Mouse (Mus musculus) right cerebral cortex, postnatal 10 days (tissue): ENCODE data around the gene Dnah2.
"Not testable (repeated sequence)": the region's sequence is repeated elsewhere in the genome, so short reads cannot be mapped to it uniquely, and the experiment has no call there.

Experiments
- DNase-seq, 2 experiments: peaks; one replicate each; pipeline ENCODE4 v3.0.0; 2021; ENCODE audit warnings: low spot score in 2 of 2

Dnah2 gene

DNA sequence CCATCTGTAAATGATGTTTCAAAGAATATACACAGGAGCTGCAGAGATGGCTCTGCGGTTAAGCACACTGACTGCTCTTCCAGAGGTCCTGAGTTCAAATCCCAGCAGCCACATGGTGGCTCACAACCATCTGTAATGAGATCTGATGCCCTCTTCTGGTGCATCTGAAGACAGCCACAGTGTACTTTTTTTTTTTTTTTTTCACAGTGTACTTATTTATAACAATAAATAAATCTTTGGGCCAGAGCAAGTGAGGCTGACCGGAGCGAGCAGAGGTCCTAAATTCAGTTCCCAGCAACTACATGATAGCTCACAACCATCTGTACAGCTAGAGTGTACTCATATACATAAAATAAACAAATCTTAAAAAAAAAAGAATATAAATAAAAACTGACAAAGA, 18.6 kb downstream of the Dnah2 start:
- not testable (repeated sequence) for DNase-seq

- DNase-seq: no peak
Observed at GRCm38 (mm10) chr11:69528031-69528390, 20.9 kb downstream of the Dnah2 start.

DNA sequence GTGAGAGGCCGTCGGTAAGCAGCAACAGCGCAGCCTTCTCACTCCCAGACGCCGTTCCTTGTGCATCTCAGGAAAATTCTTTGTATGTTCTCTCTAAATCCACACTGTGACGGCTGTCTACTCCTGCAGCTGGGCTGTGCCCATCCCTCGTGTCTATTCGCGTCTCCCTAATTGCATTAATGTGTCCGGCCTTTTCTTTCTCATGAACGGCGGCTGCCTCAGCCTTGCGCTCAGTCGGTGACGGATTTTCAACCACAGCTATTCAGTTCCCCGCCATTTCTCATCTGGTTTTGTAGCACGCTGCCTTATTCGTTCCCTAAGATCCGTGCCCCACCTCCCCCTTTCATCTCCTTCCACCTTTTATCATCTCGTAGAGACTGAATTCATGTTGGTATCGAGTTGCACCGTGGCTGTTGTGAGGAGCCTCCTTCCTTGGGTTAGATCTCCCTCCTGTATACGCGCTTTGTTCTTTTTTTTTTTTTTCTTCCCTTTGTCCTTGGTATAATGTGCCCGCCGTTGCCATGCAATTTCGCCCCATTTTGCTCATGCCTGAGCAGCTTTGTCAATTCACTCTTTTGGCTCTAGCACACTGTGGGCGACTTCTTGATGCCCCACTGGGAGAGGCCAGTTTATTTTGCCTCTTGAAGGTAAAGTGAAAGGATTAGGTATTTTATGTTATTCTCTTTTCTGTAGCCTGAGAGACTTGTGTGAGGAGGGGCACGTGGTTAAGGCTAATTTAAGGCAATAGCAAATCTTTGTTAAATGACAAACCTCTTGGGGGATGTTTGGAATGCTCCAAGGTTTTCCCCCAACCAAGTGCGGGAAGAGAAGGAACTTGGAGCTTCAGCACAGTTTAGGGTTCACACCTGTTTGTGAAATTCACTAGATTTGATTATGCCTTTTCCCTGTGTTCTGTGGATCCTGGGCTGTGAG, 21.5 kb downstream of the Dnah2 start:
- DNase-seq: peak; percentile 52 to 62

DNA sequence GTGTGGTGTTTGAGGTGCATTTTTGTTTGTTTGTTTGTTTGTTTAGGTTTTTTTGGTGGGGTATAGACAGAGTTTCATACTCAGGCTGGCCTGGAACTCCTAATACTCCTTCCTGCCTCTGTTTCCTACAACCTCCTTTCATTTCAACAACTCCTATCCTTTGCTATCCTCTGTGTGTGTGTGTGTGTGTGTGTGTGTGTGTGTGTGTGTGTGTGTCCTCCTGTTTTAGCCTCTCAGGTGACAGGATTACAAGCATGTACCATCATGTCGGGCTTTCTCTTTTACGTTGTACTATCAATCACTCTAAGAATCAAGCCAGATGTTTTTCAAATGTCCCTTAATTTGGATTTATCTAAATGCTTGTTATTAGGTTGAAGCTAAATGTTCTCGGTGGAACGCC, 22.3 kb downstream of the Dnah2 start:
- DNase-seq: no peak

DNA sequence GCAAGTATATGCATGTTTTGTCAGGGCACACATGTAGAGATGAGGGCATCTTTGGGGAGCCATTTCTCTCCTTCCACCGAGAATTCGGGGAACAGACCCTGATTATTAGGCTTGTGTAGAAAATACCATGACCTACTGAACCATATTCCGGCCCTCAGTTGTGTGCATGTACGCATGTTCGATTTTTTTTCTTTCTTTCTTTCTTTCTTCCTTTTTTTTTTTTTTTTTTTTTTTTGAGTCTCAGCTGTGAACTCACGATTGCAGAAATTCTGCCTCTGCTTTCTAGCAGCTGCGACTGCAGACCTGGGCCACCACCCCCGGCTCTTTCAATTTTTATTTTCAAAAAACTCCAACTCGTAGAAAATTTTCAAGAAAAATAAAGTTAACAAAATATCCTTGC, 23.2 kb downstream of the Dnah2 start:
- no peak for DNase-seq

GRCm38 (mm10) chr11:69523651-69524050, 25.3 kb downstream of the Dnah2 start:
- no peak for DNase-seq

DNA sequence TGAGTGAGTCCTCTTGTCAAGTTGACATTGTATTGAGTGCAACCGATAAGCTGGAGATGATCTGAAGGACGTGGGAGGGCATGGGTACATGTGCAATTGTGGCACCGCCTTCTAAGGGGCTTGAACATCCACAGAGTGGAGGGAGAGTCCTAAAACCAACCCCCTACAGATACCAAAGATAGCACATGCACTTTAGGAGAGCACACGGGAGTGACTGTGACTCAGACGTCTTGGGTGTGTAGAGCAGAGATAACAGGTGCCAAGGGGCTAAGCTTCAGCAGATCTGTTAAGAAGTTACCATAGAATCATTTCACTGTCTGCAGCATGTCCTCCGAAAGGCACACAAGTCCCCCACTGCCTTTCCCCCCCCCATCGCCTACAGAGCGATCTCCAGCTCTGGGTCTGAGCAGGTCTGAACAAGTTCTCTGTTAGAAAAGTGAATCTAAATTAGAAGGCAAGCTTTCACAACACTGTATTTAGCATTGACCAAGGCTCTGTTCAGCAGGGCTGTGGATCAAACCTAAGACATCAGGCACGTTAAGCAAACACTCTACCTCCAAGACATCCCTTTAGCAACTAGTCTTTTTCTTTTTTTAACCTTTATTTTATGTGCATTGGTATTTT, 27.3 kb downstream of the Dnah2 start:
- DNase-seq: no peak

DNA sequence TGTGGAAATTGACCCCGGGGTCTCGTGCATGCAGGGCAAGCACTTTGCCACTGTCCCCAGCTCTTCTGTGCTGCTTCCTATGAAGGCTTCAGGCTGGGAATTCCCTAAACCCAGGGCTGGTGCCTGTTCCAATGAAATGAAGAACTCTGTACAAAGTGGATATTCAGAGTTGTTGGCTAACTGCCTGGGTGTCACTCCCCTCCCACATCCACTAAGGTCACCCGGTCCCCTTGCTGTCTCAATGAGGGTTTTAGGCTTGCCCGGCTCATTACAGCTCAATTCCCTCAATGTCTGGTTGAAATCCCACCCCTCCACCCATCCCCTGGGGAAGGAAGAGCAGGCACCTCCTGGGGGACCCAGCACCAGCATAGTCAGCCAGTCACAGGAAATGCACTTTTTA, 28.9 kb downstream of the Dnah2 start:
- no peak for DNase-seq

- DNase-seq: no peak
Observed at GRCm38 (mm10) chr11:69516661-69517060, 32.2 kb downstream of the Dnah2 start.

GRCm38 (mm10) chr11:69516151-69516640, 32.7 kb downstream of the Dnah2 start:
- DNase-seq: no peak

- DNase-seq: peak; percentile 72 to 85
Observed at GRCm38 (mm10) chr11:69513840-69514239, 35.1 kb downstream of the Dnah2 start.

DNA sequence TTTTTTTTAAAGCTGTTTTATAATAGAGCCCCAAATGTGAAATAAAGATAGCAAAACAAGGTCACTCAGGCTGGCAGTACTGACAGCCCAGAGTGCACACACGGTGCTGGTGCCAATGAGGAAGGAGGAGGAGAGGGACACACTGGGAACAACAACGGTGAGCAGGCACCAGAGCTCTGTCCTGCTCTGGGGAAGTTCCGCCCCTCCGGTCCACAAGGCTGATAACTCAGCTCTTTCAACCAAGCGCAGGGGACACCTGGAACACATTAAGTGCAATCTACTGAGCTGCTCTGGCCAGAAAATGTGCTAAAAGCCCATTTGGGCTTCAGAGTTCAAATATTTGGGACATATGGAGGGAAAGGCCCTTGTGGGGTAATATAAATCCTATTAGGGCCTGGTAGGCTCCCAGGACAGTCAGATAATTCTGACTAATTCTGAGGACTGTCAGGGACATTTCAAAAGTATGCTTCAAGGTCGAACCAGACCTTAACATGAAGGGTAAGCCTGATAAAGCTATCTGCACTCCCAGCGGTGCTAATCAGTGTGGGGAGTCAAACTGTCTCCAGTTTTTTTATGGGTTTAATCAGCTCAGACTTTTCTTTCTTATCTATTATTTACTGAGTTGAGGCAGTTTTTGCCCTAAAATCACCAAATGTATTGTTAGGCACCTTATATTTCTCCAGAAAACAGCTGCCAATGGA, 38.0 kb downstream of the Dnah2 start:
- DNase-seq: no peak

- no peak for DNase-seq
Observed at GRCm38 (mm10) chr11:69503863-69504280, 45.0 kb downstream of the Dnah2 start.

DNA sequence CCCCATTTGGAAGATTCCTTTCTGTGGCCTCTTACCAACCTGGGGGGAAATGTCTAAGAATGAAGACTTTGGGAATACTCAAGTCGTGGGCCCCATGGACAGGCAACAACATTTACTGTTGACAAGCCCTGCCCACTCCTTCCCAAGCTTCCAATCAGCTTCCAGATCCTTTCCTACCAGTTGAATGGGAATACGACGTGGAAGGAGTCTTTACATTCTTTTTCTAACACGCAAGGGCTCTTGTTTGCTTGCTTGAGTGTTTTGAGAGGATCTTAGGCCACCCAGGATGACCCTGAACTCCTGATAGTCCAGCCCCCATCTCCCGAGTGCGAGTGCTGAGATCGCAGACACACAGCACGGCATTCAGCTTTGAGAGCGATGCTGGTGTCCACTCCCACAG, 47.4 kb downstream of the Dnah2 start:
- DNase-seq: no peak

- DNase-seq: peak; percentile 60 to 70
Observed at GRCm38 (mm10) chr11:69499140-69499539, 49.8 kb downstream of the Dnah2 start.

- DNase-seq: no peak
Observed at GRCm38 (mm10) chr11:69491711-69492110, 57.2 kb downstream of the Dnah2 start.

GRCm38 (mm10) chr11:69490898-69491297, 58.0 kb downstream of the Dnah2 start:
- DNase-seq: no peak

DNA sequence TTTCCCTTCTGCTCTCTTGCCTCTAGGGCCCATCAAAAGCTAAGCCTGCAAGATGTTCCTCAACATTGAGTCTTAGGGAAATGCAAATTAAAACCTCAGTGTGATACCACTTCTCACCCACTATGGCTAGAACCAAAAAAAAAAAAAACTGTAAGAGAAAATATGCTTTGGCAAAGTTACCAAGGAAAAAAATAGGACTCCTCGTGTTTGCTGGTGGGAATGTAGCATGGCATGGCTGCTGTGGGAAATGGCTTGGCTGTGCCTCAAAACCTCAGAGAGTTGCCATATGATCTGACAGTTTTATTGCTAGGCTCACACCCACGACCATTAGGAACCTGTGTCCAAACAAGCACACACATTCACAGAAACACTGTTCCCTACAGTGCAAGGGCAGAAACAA, 61.4 kb downstream of the Dnah2 start:
- DNase-seq: no peak

DNA sequence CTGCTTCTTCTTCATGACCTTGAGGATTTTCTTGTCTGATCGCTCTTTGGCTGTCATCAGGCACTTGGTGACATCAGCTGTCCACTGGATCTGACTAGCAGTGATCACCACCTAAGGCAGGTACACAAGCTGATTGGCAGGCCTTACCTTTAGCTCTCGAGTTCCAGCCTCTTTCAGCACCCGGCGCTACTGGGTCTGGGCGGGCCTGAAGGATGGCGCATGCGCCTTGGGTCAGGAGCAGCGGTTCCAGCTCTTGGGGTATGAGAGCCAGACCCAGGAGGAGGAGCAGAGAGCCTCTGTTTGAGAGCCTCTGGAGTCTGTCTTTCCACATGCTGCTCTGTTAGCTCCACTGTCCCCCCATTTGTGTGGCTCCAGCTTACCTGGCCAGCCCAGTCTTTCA, 71.3 kb downstream of the Dnah2 start:
- no peak for DNase-seq

GRCm38 (mm10) chr11:69476802-69477201, 72.1 kb downstream of the Dnah2 start:
- no peak for DNase-seq

DNA sequence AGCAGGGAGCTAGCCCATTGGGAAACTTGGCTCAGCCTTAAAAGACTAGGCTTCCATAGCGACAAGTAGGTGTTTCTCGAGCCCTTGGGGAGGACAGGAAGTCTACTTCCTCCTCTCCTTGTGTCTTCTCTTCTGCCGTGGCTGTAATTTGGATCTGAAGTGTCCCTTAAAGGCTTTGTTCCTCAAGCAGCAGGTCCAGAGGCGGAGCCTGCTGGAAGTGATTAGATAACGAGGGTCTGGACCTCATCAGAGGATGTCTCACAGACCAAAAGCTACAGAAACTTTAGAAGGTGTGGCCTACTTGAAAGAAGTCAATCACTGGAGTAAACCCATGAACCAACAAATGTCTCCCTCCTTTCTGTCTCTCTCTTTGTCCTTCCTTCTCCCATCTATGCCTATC, 74.2 kb downstream of the Dnah2 start:
- DNase-seq: no peak

GRCm38 (mm10) chr11:69472687-69473086, 76.2 kb downstream of the Dnah2 start:
- DNase-seq: no peak
